In the genomic region with DNA sequence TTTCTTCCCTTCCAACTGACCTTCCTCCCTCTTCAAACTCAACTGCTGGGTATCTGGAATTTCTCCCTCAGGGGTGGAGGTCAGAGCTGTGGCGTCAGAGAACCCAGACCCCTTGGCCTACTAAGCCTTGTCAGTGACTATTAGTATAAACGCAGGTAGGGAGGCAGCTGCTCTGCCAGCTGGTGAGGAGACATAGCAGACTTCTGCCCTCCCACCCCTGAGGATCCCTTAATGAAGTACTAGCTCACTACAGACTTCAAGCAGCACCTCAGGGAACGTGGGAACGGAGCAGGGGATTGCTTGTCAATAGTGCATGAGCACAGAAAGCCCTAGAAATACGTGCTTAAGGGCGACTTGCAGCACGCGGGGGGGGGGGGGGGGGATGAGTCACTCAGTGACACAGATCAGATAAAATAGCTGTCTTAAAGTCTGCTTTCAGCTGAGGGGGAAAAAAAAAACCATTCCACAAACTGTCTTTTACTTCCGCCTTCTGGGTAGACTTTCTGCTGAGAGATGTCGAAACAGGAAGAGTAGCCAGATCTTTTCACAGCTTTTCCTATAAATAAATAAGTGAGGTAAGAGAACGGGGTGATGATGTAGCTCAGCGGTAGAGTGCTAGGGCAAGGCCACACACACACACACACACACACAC, we compare ENCODE assay signal across 1 mouse cellular context.
TF ChIP-seq lines count a peak whose summit lies in the region.

No protein-coding gene starts in this region.

TF ChIP-seq in MEL, 35 proteins besides CTCF, POLR2A, EP300 and RAD21 (continued from another document):
- peak; percentile 46; the same call in 1 of the 2 replicates for TF ChIP-seq SIN3A (IDR thresholded peaks at IDR 0.05; ENCODE audit: low read length)
- no peak for TF ChIP-seq POLR2AphosphoS2 (IDR thresholded peaks at IDR 0.05; ENCODE audit: low read length)
- no peak for TF ChIP-seq POLR2AphosphoS5 (IDR thresholded peaks at IDR 0.05; ENCODE audit: borderline replicate concordance, low read depth, low read length)
- no peak for TF ChIP-seq MYC (IDR thresholded peaks at IDR 0.05; ENCODE audit: low read depth, low read length)
- no peak for TF ChIP-seq MAX (IDR thresholded peaks at IDR 0.05; ENCODE audit: low read length)
- TF ChIP-seq TAL1 (IDR thresholded peaks at IDR 0.05; ENCODE audit: low read length), result no peak
- TF ChIP-seq TBP (IDR thresholded peaks at IDR 0.05; ENCODE audit: low read depth, low read length), result no peak
- TF ChIP-seq GATA1 (IDR thresholded peaks at IDR 0.05; ENCODE audit: low read depth, low read length), result peak; percentile 52; the same call in 1 of the 2 replicates
- TF ChIP-seq CHD2 (IDR thresholded peaks at IDR 0.05; ENCODE audit: low read length), result no peak
- TF ChIP-seq RCOR1 (IDR thresholded peaks at IDR 0.05; ENCODE audit: low read depth, low read length), result no peak
- TF ChIP-seq ZMIZ1 (IDR thresholded peaks at IDR 0.05; ENCODE audit: low read depth, low read length), result no peak
- no peak for TF ChIP-seq KAT2A (conservative IDR thresholded peaks at IDR 0.05; ENCODE audit: low read depth, low read length)
- TF ChIP-seq NELFE (IDR thresholded peaks at IDR 0.05; ENCODE audit: low read depth, low read length), result no peak
TF ChIP-seq in MEL: peak in this region for 7.
